Mouse (Mus musculus) adrenal gland (tissue): ENCODE data around the gene Plekhg1.

Source experiments
- intact Hi-C: fragments of 180-260 bp; cut with DNase I; formaldehyde crosslinking; loops from one replicate; pipeline ENCODE4 v1.15.1; 2025
- long read RNA-seq, 2 experiments: library from polyadenylated mRNA; unstranded; transcript quantifications; one replicate each; pipeline ENCODE4 v2.0.0; 2020; ENCODE audit warnings: borderline replicate concordance in 1 of 2; ENCODE audit not compliant: insufficient replicate concordance in 1 of 2

The Plekhg1 gene
- long read RNA-seq, experiment 1, partial matches to known transcripts, result 1 of 3 reads
- long read RNA-seq, experiment 1, other reads (novel, unspliced or antisense), result 1 of 3 reads
- long read RNA-seq, experiment 2, partial matches to known transcripts, result 0 of 1 reads
- long read RNA-seq, experiment 2, other reads (novel, unspliced or antisense), result 1 of 1 reads

DNA sequence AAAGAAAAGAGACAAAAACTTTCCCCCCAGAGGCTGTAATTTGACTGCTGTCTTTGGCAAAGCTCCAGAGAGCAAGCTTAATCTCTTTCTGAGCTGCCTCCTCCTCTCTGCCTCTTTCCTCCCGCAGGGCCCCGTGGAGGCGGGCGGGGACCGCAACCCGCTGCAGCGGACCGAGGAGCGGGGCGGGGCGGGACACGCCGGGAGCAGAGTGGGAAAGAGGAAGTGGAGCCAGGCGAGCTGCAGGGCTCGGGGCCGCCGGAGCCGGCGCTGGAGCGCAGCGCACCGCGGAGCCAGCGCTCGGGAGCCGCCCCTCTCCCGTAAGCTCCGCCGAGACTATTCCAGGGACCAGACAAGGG lies at the start of gene Plekhg1:
Plekhg1 (plus strand) TSS at position 217 of the 356 bp plus-strand sequence.
- intact Hi-C loops, result loop anchor here (5.0 kb wide), 1 partner anchor 202 kb away; no protein-coding TSS in a partner anchor

DNA sequence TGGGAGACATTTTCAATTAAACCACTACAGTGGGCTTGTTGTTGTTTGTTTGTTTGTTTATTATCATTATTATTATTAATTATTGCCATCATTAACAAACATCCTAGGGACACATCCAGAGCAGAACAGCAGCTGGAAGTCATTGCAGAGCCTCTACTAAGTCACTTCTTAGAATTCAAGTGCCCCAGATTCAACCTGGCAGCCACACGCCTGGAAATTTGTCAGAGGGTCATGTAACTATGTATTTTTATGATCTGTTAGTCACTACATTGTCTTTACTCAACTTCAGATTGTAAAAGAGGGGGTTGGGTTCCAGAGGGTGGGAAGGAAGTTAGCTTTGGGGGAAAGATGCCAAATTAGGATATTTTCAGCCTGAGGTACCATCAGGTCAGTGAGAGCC lies 47.4 kb upstream of the Plekhg1 start:
- intact Hi-C loops, result no loop called here

DNA sequence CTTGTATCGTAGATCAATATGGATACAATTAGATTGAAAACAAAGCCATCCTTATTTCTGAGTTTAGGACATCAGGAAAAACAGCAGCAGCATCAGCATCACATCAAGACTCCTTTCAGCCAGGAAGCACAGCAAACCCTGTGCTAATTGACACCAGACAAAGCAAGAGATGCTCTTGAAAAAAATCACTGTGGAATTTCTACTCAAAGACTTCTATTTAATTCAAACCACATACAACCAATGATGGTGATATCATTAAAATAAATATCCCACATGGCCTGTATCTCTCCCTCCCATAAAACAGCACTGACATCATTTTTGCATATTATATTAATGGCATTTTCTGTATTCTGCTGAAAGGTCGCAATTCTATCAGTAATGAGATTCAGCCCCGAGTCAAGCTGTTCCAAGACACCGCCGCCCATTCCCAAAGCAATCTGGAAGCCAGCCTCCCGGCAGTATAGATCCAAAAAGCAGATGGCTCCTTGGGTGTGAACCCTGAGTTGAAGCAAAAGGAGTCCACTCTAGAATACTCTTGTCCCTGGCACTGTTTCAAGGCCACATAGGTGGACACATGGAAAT lies 46.4 kb upstream of the Plekhg1 start:
- intact Hi-C loops, result no loop called here

DNA sequence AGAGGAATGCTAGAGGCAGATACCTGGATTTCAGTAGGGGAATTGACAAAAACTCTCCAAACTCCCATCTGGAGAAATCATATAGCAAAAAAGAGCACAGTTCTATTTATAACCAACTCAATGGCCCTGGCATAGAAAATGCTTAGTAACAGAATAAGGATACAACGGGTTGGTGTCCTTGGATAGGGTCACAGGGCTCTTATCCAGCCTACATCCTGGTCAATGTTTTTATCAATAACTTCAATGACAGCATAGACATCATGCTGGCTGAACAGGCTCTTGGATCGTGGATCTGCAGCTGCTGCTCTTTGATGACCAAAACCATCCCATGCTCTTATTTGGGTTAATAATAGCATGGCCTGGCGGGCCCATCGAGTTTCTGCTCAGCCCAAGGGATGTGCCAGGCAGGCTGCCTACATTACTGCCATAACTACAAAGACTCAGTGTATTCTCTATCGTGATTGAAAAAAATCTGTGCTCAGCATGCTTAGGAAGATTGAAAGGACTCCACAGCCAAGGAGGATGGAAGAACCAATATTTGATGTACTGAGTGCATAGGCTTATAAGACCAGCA lies 44.7 kb upstream of the Plekhg1 start:
- intact Hi-C loops, result no loop called here

DNA sequence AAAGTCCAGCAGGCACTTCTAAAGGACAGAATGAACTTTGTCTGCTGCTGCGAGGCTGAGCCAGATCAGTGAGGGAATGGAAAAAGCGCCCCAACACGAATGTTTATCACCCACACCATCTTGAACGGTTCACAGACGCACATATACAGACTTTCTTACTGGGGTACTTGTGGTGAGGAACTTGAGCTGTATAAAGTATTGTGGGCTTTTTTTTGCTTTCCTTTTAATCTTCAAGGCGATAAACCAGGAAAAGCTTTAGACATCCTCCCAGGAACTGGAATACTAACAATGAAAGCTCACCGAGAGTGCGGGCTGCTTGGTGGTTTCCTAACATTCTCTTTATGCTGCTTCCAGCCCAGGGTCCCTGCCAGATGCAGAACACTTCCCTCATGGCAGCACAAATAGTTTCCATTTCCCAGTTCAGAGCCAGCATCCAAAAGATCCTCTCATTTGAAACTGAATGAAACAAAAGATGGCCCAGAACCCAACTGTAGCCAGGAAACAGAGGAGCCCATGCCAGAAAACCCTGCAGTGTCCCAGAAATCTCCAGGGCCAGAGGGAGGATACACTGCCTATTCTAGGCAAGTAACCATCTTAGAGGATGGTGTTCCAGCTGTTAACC lies 43.3 kb upstream of the Plekhg1 start:
- intact Hi-C loops, result no loop called here

DNA sequence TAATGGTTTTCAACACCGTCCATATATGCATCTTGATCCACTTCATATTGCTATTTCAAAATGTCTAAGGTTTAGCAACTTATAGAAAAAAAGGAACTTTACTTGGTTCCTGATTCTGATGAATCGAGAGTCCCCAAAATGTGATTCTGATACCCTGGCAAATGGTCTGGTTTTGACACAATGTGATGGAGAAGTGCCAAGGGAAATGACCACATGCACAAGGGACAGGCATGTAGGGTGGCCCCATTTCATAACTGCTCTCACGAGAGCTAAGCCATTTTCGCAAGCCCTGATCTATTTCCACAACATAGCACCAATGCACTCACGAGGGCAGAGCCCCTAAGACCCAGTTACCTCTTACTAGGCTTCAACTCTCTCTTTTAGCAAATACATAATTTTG lies 42.7 kb upstream of the Plekhg1 start:
- intact Hi-C loops, result no loop called here

DNA sequence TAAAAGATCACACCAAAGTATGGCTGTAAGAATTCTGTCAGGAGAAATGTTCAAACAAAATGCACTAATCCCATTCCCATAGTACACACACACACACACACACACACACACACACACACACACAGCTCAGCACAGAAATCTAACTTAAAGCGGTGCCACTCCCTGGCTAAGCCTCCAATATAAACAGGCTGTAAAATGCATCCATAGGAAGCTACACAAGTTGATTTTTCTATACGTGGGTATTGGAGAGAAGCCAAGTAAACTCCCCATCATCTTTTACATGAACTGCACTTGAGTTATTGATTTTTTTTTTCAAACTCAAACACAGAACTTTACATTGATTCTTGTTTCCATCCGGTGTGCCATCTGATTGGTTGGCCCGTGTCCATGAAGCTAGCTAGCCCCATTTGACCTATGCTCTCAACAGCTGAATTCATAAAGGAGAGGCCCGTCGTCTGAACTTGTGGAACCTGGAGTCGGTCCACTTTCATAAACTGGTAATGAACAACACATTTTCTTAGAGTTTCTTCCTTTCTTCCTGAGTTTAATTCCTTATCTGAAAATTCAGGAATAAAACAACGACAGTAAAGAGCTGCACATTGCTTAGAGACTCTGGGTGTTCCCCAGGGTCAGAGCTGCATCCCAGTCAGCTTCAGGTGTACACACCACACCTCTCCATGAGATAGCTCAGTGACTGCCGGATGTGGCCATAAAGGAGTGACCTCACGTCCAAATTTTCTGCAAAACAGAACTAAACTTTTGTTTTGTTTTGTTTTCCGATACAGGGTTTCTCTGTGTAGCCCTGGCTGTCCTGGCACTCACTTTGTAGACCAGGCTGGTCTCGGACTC lies 39.7 kb upstream of the Plekhg1 start:
- intact Hi-C loops, result no loop called here

DNA sequence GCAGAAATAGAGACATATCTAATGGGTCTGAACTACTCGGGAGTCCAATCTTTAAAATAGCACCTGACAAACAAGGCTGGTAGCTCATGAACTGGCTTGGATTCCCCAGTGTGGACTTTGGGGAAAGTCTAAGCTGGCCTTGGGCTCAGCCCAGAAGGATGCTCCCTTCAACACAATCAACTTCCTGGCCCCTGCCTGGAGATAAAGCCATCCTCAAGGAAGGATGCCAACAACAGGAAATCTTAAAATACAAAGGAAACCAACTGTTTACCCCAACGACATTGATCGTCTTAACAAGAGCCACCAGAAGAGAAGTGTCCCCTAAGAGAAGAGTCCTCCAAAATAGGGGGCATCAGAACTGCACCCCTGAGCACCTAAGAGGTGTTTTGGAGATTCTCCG lies 38.3 kb upstream of the Plekhg1 start:
- intact Hi-C loops, result no loop called here

DNA sequence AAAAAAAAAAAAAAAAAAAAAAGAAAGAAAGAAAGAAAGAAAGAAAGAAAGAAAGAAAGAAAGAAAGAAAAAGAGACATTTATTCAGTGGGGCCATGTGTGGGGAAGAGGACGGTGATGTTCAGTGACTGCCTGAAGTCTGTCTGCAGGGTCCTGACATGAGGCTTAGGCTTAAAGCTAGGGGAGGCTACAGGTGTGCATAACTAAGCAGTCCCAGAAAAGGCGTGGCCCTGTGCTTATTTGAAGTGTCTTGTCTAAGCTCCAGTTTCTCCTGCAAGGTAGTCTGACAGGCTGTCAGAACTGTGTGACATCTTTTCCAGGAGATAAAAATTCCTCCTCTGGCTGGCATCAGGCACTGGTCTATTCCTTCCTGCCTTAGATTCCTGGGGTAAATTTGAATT lies 37.6 kb upstream of the Plekhg1 start:
- intact Hi-C loops, result no loop called here

DNA sequence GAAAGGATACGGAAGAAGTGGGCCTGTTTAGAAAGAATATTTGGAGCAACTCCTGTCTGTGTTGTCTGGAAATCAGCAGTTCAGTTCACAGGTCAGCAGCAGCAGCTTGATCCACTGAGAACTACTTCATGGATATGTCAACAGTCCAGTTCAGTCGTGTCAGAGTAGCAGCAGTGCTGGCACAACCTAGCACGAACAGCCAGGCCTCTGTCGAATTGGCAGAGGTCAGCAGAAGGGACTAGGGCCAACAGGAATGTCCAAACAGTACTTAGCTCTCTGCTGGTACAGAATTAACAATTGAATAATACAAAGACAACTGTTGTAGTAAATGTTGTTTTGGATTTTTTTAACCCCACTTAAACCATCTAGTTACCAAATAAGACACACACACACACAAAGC lies 33.9 kb upstream of the Plekhg1 start:
- intact Hi-C loops, result no loop called here

DNA sequence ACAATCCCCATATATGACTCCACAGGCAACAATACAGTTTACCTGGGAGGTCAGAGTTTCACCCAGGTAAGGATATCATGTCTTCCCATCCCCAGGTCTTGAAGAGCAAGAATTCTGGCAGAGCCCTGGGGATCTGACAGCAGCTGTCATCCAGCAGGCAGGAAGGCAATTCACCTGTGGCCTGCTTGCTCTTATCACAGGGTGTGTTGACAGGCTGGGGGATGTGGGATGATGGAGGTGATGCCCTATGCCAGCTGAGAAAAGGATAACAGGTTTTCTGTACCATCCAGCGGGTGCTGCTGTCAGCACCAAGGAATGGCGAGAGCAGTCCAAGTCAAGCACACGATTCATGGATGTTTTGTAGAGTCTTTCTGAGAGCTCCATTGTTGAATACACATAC lies 30.1 kb upstream of the Plekhg1 start:
- intact Hi-C loops, result no loop called here

DNA sequence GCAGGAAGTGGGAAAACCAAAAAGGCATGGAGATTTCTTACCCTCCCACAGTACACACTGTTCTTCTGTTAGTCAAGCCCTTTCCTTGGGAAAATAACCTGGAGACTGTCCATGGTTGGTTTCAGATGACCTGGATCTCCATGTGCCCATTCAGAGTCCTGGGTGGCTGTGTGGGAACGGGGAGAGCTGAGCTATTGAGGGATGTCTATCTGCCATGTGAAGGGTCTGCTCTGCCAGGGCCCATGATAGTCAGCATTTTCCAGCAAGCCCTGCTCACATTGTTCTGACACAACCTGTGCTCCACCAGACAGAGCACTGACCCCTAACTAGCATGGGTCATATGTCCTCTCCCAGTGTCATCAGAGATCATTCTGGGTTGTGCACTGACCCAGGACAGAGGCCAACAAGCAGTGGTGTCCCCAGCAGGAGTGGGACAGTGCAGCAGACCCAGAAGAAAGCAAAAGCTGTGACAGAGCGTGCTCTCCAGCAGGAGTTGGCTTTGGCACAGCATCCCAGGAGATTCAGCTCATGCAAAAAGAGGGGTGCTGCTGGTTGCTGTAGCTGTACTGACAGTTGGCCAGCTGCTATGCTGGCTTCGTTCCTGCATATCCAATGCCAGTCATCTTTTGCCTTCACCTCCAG lies 24.7 kb upstream of the Plekhg1 start:
- intact Hi-C loops, result no loop called here

DNA sequence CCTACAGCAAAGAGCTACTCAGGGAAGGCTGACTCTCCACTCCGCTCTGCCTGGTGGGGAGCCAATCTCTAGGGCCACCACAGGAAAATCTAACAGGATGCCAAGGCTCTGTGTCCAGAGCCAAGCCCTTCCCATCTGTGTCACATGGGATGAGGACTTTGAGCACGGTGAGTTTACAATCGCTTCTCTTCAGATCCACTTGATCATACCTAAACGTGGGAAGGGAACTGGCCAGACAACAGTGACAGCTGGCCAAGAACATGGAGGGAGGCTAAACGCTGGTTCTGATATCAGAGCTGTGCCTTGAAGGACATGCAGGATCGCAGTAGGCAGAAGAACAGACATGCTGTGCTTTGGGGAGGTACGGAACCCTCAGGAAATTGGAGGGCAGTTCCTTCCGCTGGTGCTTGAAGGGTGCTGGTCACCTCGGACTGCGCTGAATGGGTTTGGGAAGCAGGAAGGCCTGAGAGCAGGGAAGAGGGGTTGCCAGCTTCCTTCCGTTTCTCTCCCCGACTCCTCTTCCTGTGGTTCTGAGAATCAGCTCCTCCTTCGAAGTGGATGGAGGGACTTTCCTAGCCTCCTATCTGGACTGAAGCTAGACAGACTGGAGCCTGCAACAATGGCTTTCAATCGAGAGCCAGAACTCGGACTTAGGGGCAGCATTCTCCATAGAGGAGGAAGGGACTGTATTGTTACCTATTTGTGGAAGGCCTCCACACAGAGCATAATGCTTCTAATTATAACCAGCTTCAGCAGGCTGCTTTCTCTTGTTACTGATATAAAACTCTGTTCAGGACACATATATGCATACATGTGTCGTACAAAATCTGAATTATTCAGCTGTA lies 21.9 kb upstream of the Plekhg1 start:
- intact Hi-C loops, result no loop called here

DNA sequence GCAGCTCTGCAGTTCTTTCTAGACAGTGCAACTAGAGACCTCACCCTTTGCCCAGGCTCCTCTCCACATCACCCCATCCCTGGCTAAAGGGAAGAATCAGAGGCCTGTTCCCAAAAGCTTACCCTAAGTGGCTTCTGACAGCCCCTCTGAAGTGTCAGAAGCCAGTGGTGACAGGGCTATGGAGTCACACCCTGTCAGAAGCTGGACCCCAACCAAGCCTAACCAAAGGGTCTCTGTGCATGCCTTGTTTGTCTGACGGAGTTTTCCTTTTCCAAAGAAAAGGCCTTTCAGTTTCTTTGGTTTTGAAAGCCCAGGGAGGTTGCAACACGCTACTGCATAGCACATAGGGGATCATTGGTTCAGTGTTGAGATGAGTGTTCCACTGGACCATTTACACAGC lies 19.9 kb upstream of the Plekhg1 start:
- intact Hi-C loops, result no loop called here

DNA sequence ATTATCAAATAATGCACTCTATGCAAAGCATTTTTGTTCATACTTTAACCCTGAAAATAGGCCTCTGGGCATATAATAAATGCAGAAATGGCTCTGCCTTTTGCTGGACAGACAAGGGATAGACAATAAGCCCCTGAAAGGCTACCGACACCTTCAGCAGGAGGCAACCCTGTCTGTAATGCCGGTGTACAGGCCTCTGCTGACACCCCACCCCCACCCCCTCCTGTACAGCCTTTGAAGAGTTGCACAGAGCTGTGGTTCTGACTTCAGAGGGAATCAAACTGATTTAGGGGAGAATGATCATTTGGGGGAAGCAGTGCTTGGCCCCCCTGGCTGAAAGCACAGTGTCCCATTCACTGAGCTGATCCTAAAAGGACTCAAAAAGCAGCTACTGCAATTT lies 17.8 kb upstream of the Plekhg1 start:
- intact Hi-C loops, result no loop called here

DNA sequence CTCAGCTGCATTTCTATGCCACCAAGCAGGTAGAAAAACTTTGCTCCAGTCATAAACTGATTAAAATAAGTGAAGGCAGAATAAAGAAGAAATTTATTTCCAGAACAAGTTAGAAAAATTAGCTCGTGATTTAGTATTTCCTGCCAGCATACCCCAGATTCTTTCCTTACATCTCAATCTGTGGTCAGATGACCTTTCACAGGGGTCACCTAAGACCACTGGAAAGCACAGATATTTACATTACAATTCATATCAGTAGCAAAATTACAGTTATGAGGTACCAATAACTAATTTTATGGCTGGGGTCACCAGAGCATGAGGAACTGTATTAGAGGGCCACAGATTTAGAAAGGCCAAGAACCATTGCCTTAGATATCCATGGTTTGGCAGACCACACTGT lies 15.5 kb upstream of the Plekhg1 start:
- intact Hi-C loops, result no loop called here

DNA sequence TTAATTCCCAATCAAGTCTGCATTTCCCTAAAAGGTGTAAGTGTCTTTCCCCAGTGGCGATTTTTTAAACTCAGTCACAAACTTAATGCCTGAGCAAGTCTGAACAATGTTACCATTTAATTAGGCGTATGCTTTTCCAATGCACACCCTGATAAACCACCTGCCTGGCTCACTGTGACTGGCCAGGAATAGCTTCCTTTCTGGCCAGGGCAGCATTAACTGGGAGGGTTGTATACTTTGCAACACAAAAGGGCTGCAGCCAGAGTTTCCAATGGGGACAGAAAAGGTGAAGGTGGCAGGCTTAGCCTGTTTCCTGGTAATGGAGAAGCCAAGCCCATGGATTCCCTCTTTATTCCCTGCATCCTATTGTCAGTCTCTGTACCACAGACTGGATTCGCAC lies 10.5 kb upstream of the Plekhg1 start:
- intact Hi-C loops, result no loop called here

DNA sequence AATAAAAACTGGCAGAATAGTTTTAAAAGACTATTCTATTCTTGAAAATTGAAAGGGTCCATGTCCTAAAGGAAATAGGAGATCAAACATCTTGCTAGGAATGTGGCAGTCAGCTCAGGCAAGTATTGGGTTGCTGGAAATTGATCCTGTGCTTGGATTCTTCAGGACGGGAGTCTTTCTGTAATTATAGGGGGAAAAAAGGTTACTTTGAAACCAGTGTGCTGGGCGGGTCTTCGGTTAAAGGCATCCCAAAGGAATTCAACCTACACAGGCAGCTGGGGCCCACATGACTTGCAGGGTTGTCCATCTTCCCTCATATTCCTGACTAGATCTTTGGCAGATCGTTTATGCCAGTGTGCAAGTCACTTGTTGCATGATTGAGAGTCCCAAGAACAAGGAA lies 9.8 kb upstream of the Plekhg1 start:
- intact Hi-C loops, result no loop called here

DNA sequence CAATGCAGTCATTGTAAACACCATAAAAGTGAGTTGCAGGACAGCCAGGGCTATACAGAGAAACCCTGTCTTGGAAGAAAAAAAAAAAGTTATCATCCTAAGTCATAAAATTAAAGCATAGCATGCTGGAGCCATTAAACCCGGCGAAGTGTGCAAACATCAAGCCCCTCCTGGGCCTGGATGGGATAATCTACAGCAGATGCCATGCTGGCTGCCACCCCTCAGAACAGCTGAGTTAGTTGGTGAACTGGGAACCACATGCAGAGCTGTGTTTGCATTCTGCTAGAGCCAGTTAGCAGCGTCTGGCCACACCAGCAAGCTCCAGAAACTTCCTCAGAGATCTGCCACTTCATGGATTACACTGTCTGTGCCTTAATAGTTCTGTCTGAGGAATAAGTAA lies 3.1 kb upstream of the Plekhg1 start:
- intact Hi-C loops, result no loop called here
